Comparison of ENCODE assay signal across 14 mouse cellular contexts in genomic region chr1:137839263-137839662, GRCm38 (mm10).
DNase-seq lines count a peak whose midpoint lies in the region; ATAC-seq lines count a peak whose summit lies in the region.
"Had no signal": no experiment of that assay in that cellular context is flagged by ENCODE, and none has a peak within 500 bp of the region (broad histone marks: within the 10 kb centered on the region; RNA-seq: fewer than 3 reads in every experiment).

No protein-coding gene starts in this region.

- no peak for ATAC-seq in heart, embryonic 11.5 days (replicated peaks; ENCODE audit: insufficient number of reproducible peaks, low FRiP score, low TSS enrichment)
- ATAC-seq in embryonic facial prominence, embryonic 11.5 days (replicated peaks; ENCODE audit: insufficient number of reproducible peaks, low FRiP score, low TSS enrichment, low read depth), result no peak
- ATAC-seq: inflammation-experienced regulatory T-cells, adult 6 months had no signal

- no peak overlapping the region for H3K4me2 ChIP-seq in heart, embryonic 11.5 days
- H3K4me2 ChIP-seq in embryonic facial prominence, embryonic 11.5 days (ENCODE audit: low read depth, low read length), result no peak overlapping the region
- H3K4me2 ChIP-seq: liver, embryonic 15.5 days had no signal

- no peaks in the 10 kb centered on the region for H3K4me1 ChIP-seq in heart, embryonic 11.5 days (ENCODE audit: control insufficient read depth, insufficient read depth, low read length)
- no peaks in the 10 kb centered on the region for H3K4me1 ChIP-seq in embryonic facial prominence, embryonic 11.5 days (ENCODE audit: control insufficient read depth, insufficient read depth, low read length)
- H3K4me1 ChIP-seq: liver, embryonic 15.5 days had no signal

- WGBS in heart, embryonic 11.5 days (ENCODE audit: insufficient replicate concordance), result 62% methylated on average over 2 of the region's 2 CpGs
- WGBS in embryonic facial prominence, embryonic 11.5 days, result 40% methylated on average over 2 of the region's 2 CpGs

- no peaks in the 10 kb centered on the region for H3K9me3 ChIP-seq in heart, embryonic 11.5 days (replicated peaks; ENCODE audit: control insufficient read depth, low read length)
- H3K9me3 ChIP-seq in embryonic facial prominence, embryonic 11.5 days (replicated peaks; ENCODE audit: control insufficient read depth, low read length), result no peaks in the 10 kb centered on the region
- H3K9me3 ChIP-seq: liver, embryonic 15.5 days; midbrain, embryonic 10.5 days had no signal

- no peak overlapping the region for H3K4me3 ChIP-seq in heart, embryonic 11.5 days (ENCODE audit: low read depth, low read length)
- H3K4me3 ChIP-seq in embryonic facial prominence, embryonic 11.5 days (ENCODE audit: low read depth, low read length), result no peak overlapping the region
- H3K4me3 ChIP-seq: heart, adult 2 months; liver, embryonic 15.5 days; midbrain, embryonic 10.5 days had no signal

- no peak overlapping the region for H3K9ac ChIP-seq in heart, embryonic 11.5 days (ENCODE audit: low read depth, low read length)
- no peak overlapping the region for H3K9ac ChIP-seq in embryonic facial prominence, embryonic 11.5 days (replicated peaks; ENCODE audit: low read length)
- H3K9ac ChIP-seq: liver, embryonic 15.5 days had no signal

- no peaks in the 10 kb centered on the region for H3K27me3 ChIP-seq in heart, embryonic 11.5 days (ENCODE audit: control insufficient read depth, insufficient read depth, low read length)
- no peaks in the 10 kb centered on the region for H3K27me3 ChIP-seq in embryonic facial prominence, embryonic 11.5 days (ENCODE audit: control insufficient read depth, insufficient read depth, low read length)
- H3K27me3 ChIP-seq: liver, embryonic 15.5 days had no signal

- peak; percentile 53 for DNase-seq in heart, adult 11 months
- peak; percentile 6 for DNase-seq in lung, postnatal 10 days
- DNase-seq in lung, postnatal 25 days (ENCODE audit: low spot score), result no peak
- DNase-seq in embryonic facial prominence, embryonic 11.5 days (ENCODE audit: low spot score), result peak; percentile 15
- peak; percentile 21 for DNase-seq in mesoderm, embryonic 11.5 days (ENCODE audit: low read depth, low spot score)
- no peak for DNase-seq in layer of hippocampus, adult 18-20 months (ENCODE audit: low spot score in 2 of 2)
- no peak for DNase-seq in kidney, postnatal 10 days
- DNase-seq: adrenal gland, postnatal 10 days; cerebellum, postnatal 10 days; heart, adult 2 months had no signal

- H3K36me3 ChIP-seq in heart, embryonic 11.5 days (ENCODE audit: control insufficient read depth, insufficient read depth, low read length), result no peaks in the 10 kb centered on the region
- no peaks in the 10 kb centered on the region for H3K36me3 ChIP-seq in embryonic facial prominence, embryonic 11.5 days (replicated peaks; ENCODE audit: control insufficient read depth, insufficient read depth, low read depth, low read length)
- H3K36me3 ChIP-seq: liver, embryonic 15.5 days; midbrain, embryonic 10.5 days had no signal

- no peak overlapping the region for H3K27ac ChIP-seq in heart, embryonic 11.5 days (ENCODE audit: low read depth, low read length)
- no peak overlapping the region for H3K27ac ChIP-seq in embryonic facial prominence, embryonic 11.5 days (replicated peaks; ENCODE audit: low read depth, low read length)
- H3K27ac ChIP-seq: heart, adult 2 months; liver, embryonic 15.5 days; midbrain, embryonic 10.5 days had no signal

Comparison
In these comparisons a context has a peak if more than half of its experiments do, and no peak if none do; other contexts are left out.
1. DNase-seq: peak in heart, adult 11 months (single experiment), lung, postnatal 10 days (single experiment), embryonic facial prominence, embryonic 11.5 days (single experiment) and mesoderm, embryonic 11.5 days (single experiment); none in lung, postnatal 25 days (single experiment), layer of hippocampus, adult 18-20 months (0 of 2) and kidney, postnatal 10 days (single experiment).